Mouse (Mus musculus) gastrocnemius, postnatal 10 days (tissue): ENCODE measurements at regions not wholly inside any gene's neighbourhood (a gene's known extent, or its start where the extent isn't known, plus 50 kb on each side); places are given as distances from the start of the nearest gene placed in this dataset.
A peak's percentile ranks its signal among the peaks of the same experiment; 100 is the strongest.

Experiments used
- DNase-seq: peaks from one replicate; pipeline ENCODE4 v3.0.0; 2021; ENCODE audit warnings: mixed read lengths

GRCm38 (mm10) chr3:136993473-136993872 lies 323.5 kb downstream of the Ppp3ca start:
- DNase-seq, result no peak

- DNase-seq, result no peak
These were observed 324.6 kb downstream of the Ppp3ca start for GRCm38 (mm10) chr3:136994361-136995083.

- DNase-seq, result no peak
These were observed 325.8 kb downstream of the Ppp3ca start for GRCm38 (mm10) chr3:136995611-136996335.

- DNase-seq, result no peak
These were observed 326.5 kb downstream of the Ppp3ca start for GRCm38 (mm10) chr3:136996381-136996895.

GRCm38 (mm10) chr3:137011551-137011950 lies 329.3 kb upstream of the Emcn start:
- no peak for DNase-seq

GRCm38 (mm10) chr3:137014686-137015085 lies 326.2 kb upstream of the Emcn start:
- DNase-seq, result peak; percentile 3

GRCm38 (mm10) chr3:137015199-137015598 lies 325.7 kb upstream of the Emcn start:
- DNase-seq, result no peak

- DNase-seq, result no peak
These were observed 320.8 kb upstream of the Emcn start for GRCm38 (mm10) chr3:137019971-137020634.

GRCm38 (mm10) chr3:137029546-137029945 lies 311.3 kb upstream of the Emcn start:
- no peak for DNase-seq

- no peak for DNase-seq
These were observed 308.1 kb upstream of the Emcn start for GRCm38 (mm10) chr3:137032802-137033201.

GRCm38 (mm10) chr3:137039638-137040037 lies 301.2 kb upstream of the Emcn start:
- no peak for DNase-seq

GRCm38 (mm10) chr3:137056544-137057224 lies 284.2 kb upstream of the Emcn start:
- no peak for DNase-seq

GRCm38 (mm10) chr3:137057225-137057910 lies 283.5 kb upstream of the Emcn start:
- no peak for DNase-seq

- DNase-seq, result no peak
These were observed 283.0 kb upstream of the Emcn start for GRCm38 (mm10) chr3:137057911-137058260.

GRCm38 (mm10) chr3:137062067-137062466 lies 278.8 kb upstream of the Emcn start:
- no peak for DNase-seq

GRCm38 (mm10) chr3:137067336-137067735 lies 273.5 kb upstream of the Emcn start:
- no peak for DNase-seq

GRCm38 (mm10) chr3:137069334-137069733 lies 271.5 kb upstream of the Emcn start:
- no peak for DNase-seq

- DNase-seq, result no peak
These were observed 262.9 kb upstream of the Emcn start for GRCm38 (mm10) chr3:137077718-137078599.

- DNase-seq, result no peak
These were observed 262.3 kb upstream of the Emcn start for GRCm38 (mm10) chr3:137078600-137078975.

- no peak for DNase-seq
These were observed 254.0 kb upstream of the Emcn start for GRCm38 (mm10) chr3:137086896-137087295.
